Mouse (Mus musculus) G1E (cell line): ENCODE data around the gene Clcn3.

Source experiments
- CTCF ChIP-seq: IDR thresholded peaks from 2 replicates; pipeline ENCODE4 v1.5.1; 2012; ENCODE audit warnings: low read depth, low read length, inconsistent platforms, mixed read lengths
- TAL1 ChIP-seq: conservative IDR thresholded peaks from 2 replicates; pipeline ENCODE4 v1.6.1; 2012; ENCODE audit warnings: low read depth, low read length, inconsistent platforms, mixed read lengths

GRCm38 (mm10) chr8:60864875-60865274 is 118.2 kb downstream of the Clcn3 start:
- no peak for TF ChIP-seq CTCF
- TF ChIP-seq TAL1, result no peak
